Mouse (Mus musculus) testis, adult 2 months (tissue): ENCODE results near the gene Tpi1.

ENCODE experiments used
- CTCF ChIP-seq: fragments of 200-500 bp; IDR thresholded peaks from 2 replicates; pipeline ENCODE4 v1.5.1; 2012; ENCODE audit warnings: low read depth, mild to moderate bottlenecking, inconsistent platforms, low read length, moderate library complexity; ENCODE audit not compliant: control insufficient read depth, insufficient read depth, insufficient replicate concordance
- POLR2A ChIP-seq: fragments of 200-500 bp; IDR thresholded peaks from 2 replicates; pipeline ENCODE4 v1.6.1; 2012; ENCODE audit warnings: low read depth, mild to moderate bottlenecking, inconsistent platforms, low read length, moderate library complexity; ENCODE audit not compliant: control insufficient read depth

DNA sequence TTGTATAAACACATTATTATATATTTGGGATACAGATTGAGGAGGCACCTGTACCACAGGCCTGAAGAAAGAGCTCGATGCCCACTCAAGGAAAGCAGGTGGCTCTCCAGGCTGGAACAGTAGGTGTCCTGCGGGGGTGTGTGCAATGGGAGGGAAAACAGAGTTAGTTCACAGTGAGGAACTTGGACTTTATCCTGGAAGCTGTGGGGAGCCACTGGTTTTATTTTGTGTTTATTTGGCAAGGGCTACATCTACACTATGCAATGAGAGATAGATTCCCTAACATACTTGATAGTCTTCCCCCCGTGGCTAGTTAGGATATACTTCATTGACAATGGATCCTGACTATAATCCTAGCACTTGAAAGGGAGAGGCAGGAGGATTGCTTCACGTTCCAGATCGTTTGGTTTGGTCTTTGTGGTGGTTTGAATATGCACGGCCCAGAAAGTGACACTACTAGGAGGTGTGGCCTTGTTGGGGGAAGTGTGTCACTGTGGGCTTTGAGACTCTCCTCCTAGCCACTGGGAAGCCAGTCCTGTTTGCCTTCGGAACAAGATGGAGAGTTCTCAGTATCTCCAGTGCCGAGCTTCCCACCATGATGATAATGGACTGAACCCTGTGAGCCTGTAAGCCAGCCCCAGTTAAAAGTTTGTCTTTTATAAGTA, 27.2 kb downstream of the Tpi1 start:
- TF ChIP-seq CTCF (no peak), POLR2A (no peak)
